Mouse (Mus musculus) liver, postnatal 0 days (tissue): ENCODE results near the gene Ttc21a.

Experiments used
- CTCF ChIP-seq: sonication (generic); IDR thresholded peaks from 2 replicates; pipeline ENCODE4 v1.5.1; 2016; ENCODE audit warnings: antibody characterized with exemption, low read depth
- EP300 ChIP-seq: IDR thresholded peaks from 2 replicates; pipeline ENCODE4 v1.6.1; 2016; ENCODE audit warnings: antibody characterized with exemption, low read depth, mild to moderate bottlenecking

DNA sequence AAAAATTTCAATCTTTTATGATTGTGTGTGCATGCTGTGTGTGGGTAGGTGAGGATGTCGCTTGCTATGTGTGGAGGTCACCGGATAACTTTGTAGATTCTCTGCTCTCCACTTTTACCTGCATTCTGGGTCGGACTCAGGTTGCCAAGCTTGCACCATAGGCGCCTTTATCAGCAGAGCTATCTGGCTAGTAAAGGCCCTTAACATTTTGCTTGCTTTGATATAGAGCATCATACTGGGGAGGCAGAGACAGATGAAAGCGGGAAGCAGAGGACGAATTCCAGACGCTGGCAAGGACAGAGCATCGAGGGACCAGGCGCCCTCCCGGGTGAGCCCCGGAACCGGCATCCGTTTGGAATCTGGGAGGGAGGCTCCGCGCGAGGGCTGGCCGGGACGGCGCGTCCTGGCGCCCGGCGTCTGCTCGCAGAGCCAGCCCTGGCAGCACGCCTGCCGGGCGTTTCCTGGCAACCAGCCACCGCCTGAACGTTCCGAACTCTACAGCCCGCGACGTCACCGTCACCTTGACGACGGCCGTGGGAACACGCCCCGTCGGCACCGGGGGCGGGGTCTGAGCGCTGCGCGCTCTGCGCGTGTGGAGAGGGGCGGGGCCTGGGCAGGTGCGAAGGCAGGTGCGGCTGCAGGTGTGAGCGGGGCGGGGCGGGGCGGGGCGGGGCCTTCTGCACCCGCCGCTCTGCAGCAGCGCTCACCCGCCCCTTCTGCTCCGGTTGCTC is 73.5 kb downstream of the Ttc21a start:
- no peak for TF ChIP-seq CTCF
- peak; percentile 32; the same call in 1 of the 2 replicates for TF ChIP-seq EP300
